Mouse (Mus musculus): ENCODE results near the gene Trip10.

DNA sequence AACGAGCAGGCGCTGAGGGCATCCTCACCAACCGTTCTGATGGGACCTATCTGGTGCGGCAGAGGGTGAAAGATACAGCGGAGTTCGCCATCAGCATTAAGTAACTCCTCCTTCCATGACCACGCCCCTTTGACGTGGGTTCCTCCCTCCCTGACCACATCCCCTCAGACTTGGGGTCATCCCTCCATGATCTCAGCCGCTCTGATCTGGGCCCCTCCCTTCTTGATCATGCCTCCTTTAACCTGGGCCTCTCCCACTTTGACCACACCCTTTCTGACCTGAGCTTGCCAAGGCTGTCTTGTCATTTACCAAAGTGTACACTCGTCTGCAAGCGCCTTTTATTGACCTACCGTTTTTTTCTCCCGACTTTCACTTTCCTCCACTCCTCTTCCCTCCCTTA is 62.5 kb downstream of the Trip10 start:
- TF ChIP-seq CTCF (IDR thresholded peaks at IDR 0.05; ENCODE audit: low read depth) (no peak), EP300 (IDR thresholded peaks at IDR 0.05; ENCODE audit: low read depth) (no peak)

All from heart, postnatal 0 days (tissue).